Mouse (Mus musculus): ENCODE measurements around the gene Tmem217. TPM values are rescaled to one million over a fixed set of nuclear protein-coding genes. Genes with fewer than 3 reads are reported as not detected.

Tmem217 gene
- total and polyA plus RNA-seq, 3 experiments, result 2.5 to 4.5 TPM; not detected in 1

DNA sequence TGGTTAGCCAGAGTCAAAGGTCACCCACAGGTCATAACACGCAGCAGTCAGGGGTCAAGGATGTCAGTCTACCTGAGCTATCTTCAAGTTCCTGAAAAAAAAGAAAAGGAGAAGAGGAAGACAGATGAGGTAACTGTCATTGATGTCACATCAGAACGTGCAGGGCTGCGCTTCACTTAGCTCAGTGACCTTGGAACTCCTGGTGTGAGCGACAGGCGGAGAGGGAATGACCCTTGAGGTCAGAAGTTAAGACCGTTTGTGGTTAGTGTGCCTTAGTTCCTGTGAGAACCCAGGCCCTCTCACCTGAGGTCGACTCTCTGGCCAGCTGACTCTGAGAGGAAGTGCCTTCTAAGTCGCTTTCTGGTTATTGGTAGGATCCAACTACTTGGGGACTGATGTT is 41.5 kb downstream of the Tmem217 start:
- TF ChIP-seq JUND (IDR thresholded peaks at IDR 0.05; ENCODE audit: low read depth, low read length), result no peak
- no peak for TF ChIP-seq ZMIZ1 (IDR thresholded peaks at IDR 0.05; ENCODE audit: low read depth, low read length)
- no peak for TF ChIP-seq USF2 (IDR thresholded peaks at IDR 0.05; ENCODE audit: borderline replicate concordance in 1 of 2, insufficient read depth in 1 of 2, low read depth in 1 of 2, low read length in 2 of 2)
- no peak for TF ChIP-seq TBP (IDR thresholded peaks at IDR 0.05; ENCODE audit: low read depth, low read length)
- no peak for TF ChIP-seq POLR2AphosphoS5 (IDR thresholded peaks at IDR 0.05; ENCODE audit: borderline replicate concordance, low read depth, low read length)
- TF ChIP-seq KAT2A (conservative IDR thresholded peaks at IDR 0.05; ENCODE audit: low read depth, low read length), result no peak
- no peak for TF ChIP-seq MAFK (IDR thresholded peaks at IDR 0.05; ENCODE audit: borderline replicate concordance, low read depth, low read length)
- no peak for TF ChIP-seq MAX (IDR thresholded peaks at IDR 0.05; ENCODE audit: low read length)
- TF ChIP-seq CHD2 (IDR thresholded peaks at IDR 0.05; ENCODE audit: low read length), result no peak
- TF ChIP-seq ZKSCAN1 (IDR thresholded peaks at IDR 0.05; ENCODE audit: low read depth, low read length), result no peak
- TF ChIP-seq CHD1 (IDR thresholded peaks at IDR 0.05; ENCODE audit: low read depth, low read length), result no peak
- no peak for TF ChIP-seq USF1 (IDR thresholded peaks at IDR 0.05; ENCODE audit: low read depth, low read length)
- TF ChIP-seq NRF1 (IDR thresholded peaks at IDR 0.05; ENCODE audit: insufficient read depth, low read depth, low read length, poor library complexity, severe bottlenecking), result no peak
- Histone ChIP-seq H3K9ac (ENCODE audit: control insufficient read depth, low read depth, low read length, poor library complexity, severe bottlenecking) (no peak overlapping the region), H3K9me3 (replicated peaks; ENCODE audit: insufficient read depth, low read length) (no peaks in the 10 kb centered on the region), H3K27ac (ENCODE audit: control insufficient read depth, low read depth, low read length) (no peak overlapping the region), H3K4me3 (ENCODE audit: control insufficient read depth in 1 of 2, insufficient read depth in 1 of 2, low read depth in 2 of 2, low read length in 2 of 2) (no peak overlapping the region), H3K36me3 (ENCODE audit: control insufficient read depth in 1 of 2, insufficient read depth in 2 of 2, low read length in 2 of 2) (no peaks in the 10 kb centered on the region), H3K79me2 (ENCODE audit: control insufficient read depth, insufficient read depth, low read length, poor library complexity) (no peaks in the 10 kb centered on the region), H3K4me1 (ENCODE audit: control insufficient read depth in 1 of 2, insufficient read depth in 2 of 2, low read length in 2 of 2) (0 out of 4 replicates have a peak, but pooled peaks cover 0 to 2% of the 10 kb centered on the region in 2 experiments), H3K27me3 (ENCODE audit: control insufficient read depth in 1 of 2, insufficient read depth in 2 of 2, low read length in 2 of 2) (no peaks in the 10 kb centered on the region)
- DNase-seq (ENCODE audit: low read depth, low spot score), result no peak

DNA sequence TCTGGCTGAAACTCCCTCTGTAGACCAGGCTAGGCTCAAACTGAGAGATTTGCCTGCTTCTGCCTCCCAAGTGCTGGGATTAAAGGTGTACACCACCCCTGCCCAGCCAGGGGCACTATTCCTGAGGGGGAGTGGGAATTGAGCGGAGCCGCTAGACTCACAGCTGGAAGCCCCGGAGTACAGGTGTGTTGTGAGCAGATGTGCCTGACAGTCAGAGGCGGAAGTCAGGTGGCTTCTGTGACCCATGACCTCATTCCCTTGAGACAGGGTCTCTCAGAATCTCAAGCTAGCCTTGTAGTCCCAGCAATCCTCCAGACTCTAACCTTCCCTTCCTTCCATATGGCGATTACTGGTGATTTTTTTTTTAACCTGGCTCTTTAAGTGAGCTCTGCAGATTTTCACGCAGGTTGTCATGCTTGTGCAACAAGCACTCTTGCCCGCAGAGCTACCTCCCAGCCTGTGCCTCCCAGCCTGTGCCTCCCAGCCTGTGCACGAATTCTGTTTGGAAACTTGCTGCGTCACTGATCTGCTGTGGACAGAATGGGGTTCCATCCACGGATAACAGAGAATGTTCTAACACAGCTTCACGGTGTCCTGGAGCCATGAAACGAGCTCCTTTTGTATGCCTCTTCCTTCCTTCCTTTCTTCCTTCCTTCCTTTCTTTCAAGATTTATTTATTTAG is 43.1 kb downstream of the Tmem217 start:
- H3K4me1 ChIP-seq (ENCODE audit: control insufficient read depth in 1 of 2, insufficient read depth in 2 of 2, low read length in 2 of 2), result peaks cover 0 to 5% of the 10 kb centered on the region in 2 experiments; a peak in 1 of 4 replicates
- H3K27me3 ChIP-seq (ENCODE audit: control insufficient read depth in 1 of 2, insufficient read depth in 2 of 2, low read length in 2 of 2), result no peaks in the 10 kb centered on the region
- H3K36me3 ChIP-seq (ENCODE audit: control insufficient read depth in 1 of 2, insufficient read depth in 2 of 2, low read length in 2 of 2), result no peaks in the 10 kb centered on the region
- no peak overlapping the region for H3K27ac ChIP-seq (ENCODE audit: control insufficient read depth, low read depth, low read length)
- TF ChIP-seq MAFK (IDR thresholded peaks at IDR 0.05; ENCODE audit: borderline replicate concordance, low read depth, low read length), result no peak
- TF ChIP-seq MEF2A (IDR thresholded peaks at IDR 0.05; ENCODE audit: extremely low read depth, insufficient replicate concordance, low read depth, low read length, poor library complexity, severe bottlenecking), result no peak
- no peak for TF ChIP-seq UBTF (IDR thresholded peaks at IDR 0.05; ENCODE audit: borderline replicate concordance, insufficient read depth, low read depth, low read length)
- TF ChIP-seq RCOR1 (IDR thresholded peaks at IDR 0.05; ENCODE audit: low read depth, low read length), result no peak
- no peak for TF ChIP-seq BHLHE40 (IDR thresholded peaks at IDR 0.05; ENCODE audit: borderline replicate concordance, low read depth, low read length)
- TF ChIP-seq ZKSCAN1 (IDR thresholded peaks at IDR 0.05; ENCODE audit: low read depth, low read length), result no peak
- TF ChIP-seq TCF12 (IDR thresholded peaks at IDR 0.05; ENCODE audit: low read depth, low read length), result no peak
- no peak for TF ChIP-seq ELF1 (IDR thresholded peaks at IDR 0.05; ENCODE audit: low read depth, low read length)
- no peak for TF ChIP-seq MYC (IDR thresholded peaks at IDR 0.05; ENCODE audit: low read depth, low read length)
- no peak for TF ChIP-seq MXI1 (IDR thresholded peaks at IDR 0.05; ENCODE audit: low read depth, low read length)
- DNase-seq (ENCODE audit: low read depth, low spot score), result no peak
- no peak overlapping the region for H3K4me3 ChIP-seq (ENCODE audit: control insufficient read depth in 1 of 2, insufficient read depth in 1 of 2, low read depth in 2 of 2, low read length in 2 of 2)
- H3K9me3 ChIP-seq (replicated peaks; ENCODE audit: insufficient read depth, low read length), result no peaks in the 10 kb centered on the region
- no peak overlapping the region for H3K9ac ChIP-seq (ENCODE audit: control insufficient read depth, low read depth, low read length, poor library complexity, severe bottlenecking)
- no peaks in the 10 kb centered on the region for H3K79me2 ChIP-seq (ENCODE audit: control insufficient read depth, insufficient read depth, low read length, poor library complexity)
